Mouse (Mus musculus): ENCODE data around the gene Mt2.

Mt2 gene

DNA sequence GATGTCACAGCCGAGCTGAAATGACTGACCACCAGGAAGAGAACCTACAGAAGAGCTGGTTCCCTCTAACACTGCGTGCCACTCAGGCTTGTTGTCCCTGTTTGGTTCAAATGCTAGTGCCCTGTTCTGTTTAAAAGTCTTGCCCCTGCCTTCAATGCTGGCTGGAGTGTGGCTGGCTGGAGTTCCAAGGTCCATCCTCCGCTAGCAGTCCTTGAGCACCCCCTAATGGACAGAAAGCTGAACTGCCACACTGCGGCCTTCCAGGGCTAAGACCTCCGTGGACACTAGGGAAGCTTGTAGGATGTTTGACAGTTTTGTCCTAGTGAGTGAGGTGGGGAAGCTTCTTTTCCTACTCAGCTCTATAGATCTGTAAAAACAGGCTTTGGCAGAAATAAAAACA lies 33.3 kb downstream of the Mt2 start:
- DNase-seq, result peak; percentile 67

DNA sequence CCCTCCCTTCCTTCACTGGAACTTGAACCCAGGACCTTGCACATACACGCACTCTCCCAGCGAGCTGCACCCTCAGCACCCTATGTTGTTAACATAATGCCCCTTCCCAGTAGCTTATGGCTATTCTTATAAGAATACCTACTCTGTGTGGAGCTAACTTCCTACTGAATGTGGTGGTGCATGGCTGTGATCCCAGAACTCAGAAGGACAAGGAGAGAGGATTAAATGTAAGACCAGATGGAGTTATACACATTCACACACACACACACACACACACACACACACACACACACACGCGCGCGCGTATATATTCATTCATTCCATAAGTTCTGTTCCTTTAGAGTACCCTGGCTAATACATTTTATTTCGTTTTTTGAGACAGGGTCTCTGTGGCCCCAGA lies 33.8 kb downstream of the Mt2 start:
- DNase-seq, result no peak

DNA sequence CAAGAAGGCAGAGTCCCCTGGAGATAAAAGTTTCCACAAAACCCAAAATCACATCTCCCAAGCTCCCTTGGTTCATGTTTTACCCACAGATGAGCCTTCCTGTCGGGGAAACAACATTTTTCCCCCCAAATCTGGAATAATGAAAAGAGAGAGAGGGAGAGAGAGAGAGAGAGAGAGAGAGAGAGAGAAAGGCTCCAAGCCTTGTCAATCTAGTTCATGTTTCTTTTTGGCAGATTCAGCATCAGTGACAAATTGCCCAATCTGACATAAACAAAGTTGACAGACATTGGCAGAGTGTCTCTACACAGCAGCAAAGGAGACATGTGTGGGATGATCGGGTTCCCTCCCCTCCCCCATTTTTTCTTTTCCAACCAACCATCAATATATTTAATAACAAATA lies 35.0 kb downstream of the Mt2 start:
- no peak for DNase-seq

- DNase-seq, result no peak
These were observed 37.2 kb downstream of the Mt2 start for GRCm38 (mm10) chr8:94209639-94210038.

- no peak for DNase-seq
These were observed 37.8 kb downstream of the Mt2 start for GRCm38 (mm10) chr8:94210225-94210624.

DNA sequence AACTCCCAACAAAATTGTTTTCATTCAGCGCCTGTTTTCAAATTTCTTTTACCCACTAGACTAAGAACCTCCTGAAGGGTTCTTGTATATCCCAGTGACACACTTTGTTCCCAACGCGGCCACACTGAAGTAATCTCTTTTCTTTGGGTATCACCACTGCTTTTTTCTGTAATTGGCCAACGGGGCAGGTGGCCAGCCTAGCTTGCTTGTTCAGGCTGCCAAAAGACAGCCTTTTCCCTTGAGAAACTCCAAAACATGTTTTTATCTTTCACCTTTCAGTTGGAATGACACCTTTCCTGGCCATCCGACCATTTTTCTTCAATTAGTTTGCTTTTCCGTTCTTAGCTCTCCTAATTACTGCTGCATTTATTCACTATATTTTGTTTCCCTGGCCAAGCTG lies 41.4 kb downstream of the Mt2 start:
- peak; percentile 5 for DNase-seq

GRCm38 (mm10) chr8:94214252-94215173 lies 42.0 kb downstream of the Mt2 start, which contains the start of gene Nup93:
Nup93 (plus strand) TSS chr8:94214564.
- DNase-seq, result peak; percentile 96
